Mouse (Mus musculus): Measurements from ENCODE around the gene Gtf2h2. TPM values are rescaled to one million over a fixed set of nuclear protein-coding genes. Genes with fewer than 3 reads are reported as not detected.
"Not testable (repeated sequence)": the region's sequence is repeated elsewhere in the genome, so short reads cannot be mapped to it uniquely, and the experiment has no call there.

The Gtf2h2 gene
- polyA plus RNA-seq (2017; shearing (Covaris generic)), result 10 to 100 TPM; 52.7 to 53.1 TPM

GRCm38 (mm10) chr13:100492061-100492787, at the start of gene Gtf2h2:
Gene Gtf2h2 (minus strand): TSS chr13:100492579.
- ATAC-seq, result peak; percentile 79

GRCm38 (mm10) chr13:100536149-100536548, 43.8 kb upstream of the Gtf2h2 start:
- no peak for ATAC-seq

DNA sequence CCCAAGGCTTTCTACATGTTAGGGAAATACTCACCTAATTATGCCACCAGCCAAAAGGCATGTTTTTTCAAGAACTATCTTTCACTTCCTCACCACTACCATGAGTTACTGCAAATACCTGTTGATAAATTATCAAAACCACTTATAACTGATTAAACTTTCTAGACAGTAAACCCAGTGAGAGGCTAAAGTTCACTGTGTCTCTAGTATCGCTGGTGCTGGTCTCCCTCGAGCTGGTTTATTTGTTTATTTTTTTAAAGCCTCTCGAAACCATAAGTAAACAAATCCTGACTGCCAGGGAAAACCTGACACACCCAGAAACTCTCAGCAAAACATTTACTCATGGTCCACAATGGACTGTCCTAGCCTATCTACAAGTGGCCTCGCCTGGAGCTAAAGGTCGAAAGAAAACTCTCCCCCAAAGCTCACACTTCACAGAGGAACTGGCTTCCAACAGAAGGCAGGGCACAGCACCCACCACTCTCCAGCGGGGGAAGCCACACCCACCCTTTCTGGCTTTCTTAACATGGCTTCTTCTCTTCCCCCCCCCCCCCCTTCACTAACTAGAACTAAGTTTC, 40.5 kb upstream of the Gtf2h2 start:
- ATAC-seq, result no peak

DNA sequence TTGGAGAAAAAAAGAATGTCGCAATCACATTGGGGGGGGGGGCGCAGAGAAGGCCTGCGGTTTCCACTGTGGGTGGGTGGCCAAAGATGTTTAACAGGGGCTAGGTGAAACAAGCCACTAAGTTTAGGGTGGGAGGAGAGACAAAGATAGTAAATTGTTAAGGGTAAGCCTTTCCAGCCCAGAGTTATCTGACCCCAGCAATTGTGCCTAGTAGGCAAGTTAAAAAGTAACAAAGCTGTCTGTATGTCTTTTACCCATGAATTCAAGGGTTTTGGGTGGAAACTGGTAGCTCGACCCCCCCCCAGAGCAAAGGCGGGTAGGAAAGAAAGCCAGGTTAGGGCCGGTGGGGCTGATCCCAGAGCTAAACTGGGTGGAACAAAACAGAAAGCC, 34.3 kb upstream of the Gtf2h2 start:
- ATAC-seq, result no peak

DNA sequence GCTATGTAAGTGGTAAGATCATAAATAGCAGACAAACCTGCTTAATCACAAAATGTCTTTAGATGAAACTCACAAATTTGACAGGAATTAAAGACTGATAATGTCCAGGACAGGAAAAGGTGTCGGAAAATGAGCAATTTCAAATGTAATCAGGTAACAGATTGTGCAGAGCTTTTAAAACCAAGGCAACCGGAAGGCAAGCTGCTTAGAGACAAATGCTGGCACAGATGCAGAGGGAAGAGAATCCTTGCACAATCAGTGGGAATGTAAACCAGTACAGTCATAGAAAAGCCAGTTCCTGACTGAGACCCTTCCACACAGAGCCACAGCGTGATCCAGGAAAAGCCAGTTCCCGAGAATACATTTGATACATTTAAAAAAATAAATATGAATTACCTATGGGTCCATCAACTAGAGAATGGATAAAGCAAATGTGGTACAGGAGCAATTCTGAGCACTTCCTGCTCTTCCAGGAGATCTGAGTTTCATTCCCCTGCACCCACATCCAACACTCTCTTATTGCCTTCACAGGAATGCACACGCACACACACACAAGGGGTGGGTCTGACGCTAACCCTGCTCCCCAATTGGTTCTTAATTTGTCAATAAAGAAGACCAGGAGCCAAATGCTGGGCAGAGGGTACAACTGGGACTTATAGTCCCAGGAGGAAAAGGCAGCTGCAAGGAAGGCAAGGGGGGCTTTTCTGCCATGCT, 33.7 kb upstream of the Gtf2h2 start:
- no peak for ATAC-seq

- ATAC-seq, result no peak
These were observed 32.5 kb upstream of the Gtf2h2 start for GRCm38 (mm10) chr13:100524896-100525295.

DNA sequence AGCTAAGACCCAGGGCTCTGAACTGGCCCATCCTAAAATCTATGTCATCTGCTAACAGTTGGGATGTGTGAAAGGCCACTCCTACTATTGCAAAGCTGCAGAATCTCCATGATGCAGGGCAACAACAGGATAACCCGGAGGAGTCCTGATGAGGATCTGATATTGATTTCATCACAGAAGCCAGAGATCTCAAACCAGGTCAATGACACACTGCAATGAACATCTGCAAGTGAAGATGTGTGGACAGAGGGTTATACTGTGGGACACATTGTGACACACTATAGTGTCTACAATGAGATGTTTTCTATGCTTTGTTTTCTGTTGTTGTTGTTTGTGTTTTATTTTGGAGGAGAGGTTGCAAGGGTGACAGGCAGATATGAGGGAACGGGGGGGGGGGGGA, 31.3 kb upstream of the Gtf2h2 start:
- no peak for ATAC-seq

GRCm38 (mm10) chr13:100521724-100522591, 29.6 kb upstream of the Gtf2h2 start:
- ATAC-seq, result no peak

DNA sequence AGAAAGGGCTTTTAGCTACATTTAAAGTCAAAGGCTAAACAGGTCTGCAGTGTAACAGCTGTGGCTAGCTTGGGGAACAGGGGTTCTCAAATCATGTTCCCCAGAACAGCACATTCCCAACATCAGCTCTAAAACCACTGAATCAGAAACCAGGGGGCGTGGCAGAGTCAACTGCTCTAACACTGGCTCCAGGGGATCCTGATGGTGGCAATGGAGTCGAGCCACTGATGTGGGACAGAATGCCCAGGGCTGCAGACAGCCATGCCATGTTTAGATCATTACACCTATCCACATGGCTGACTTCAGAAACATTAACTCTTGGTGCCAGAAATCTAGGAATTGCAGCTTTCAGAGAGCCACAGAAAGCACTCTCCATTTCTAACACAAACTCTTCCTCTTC, 26.8 kb upstream of the Gtf2h2 start:
- no peak for ATAC-seq

DNA sequence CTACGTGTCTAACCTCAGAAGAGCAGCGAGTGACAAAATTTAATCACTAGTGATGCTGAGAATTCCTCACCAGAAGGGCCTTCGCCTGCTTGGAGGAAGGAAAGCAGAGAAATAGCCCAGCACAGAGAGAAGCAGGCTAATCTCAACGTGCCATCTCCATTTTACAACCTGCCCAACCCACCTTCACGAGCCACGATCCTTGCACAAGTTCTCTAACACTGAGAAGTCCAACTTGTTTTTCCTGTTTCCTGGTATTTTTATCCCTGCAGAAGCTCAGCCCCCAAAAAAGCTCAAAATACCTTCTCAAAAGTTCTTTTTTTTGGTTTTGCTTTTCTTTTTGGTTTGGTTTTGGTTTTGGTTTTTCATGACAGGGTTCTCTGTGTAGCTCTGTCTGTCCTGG, 25.8 kb upstream of the Gtf2h2 start:
- no peak for ATAC-seq

- no peak for ATAC-seq
These were observed 25.3 kb upstream of the Gtf2h2 start for GRCm38 (mm10) chr13:100517652-100518153.

DNA sequence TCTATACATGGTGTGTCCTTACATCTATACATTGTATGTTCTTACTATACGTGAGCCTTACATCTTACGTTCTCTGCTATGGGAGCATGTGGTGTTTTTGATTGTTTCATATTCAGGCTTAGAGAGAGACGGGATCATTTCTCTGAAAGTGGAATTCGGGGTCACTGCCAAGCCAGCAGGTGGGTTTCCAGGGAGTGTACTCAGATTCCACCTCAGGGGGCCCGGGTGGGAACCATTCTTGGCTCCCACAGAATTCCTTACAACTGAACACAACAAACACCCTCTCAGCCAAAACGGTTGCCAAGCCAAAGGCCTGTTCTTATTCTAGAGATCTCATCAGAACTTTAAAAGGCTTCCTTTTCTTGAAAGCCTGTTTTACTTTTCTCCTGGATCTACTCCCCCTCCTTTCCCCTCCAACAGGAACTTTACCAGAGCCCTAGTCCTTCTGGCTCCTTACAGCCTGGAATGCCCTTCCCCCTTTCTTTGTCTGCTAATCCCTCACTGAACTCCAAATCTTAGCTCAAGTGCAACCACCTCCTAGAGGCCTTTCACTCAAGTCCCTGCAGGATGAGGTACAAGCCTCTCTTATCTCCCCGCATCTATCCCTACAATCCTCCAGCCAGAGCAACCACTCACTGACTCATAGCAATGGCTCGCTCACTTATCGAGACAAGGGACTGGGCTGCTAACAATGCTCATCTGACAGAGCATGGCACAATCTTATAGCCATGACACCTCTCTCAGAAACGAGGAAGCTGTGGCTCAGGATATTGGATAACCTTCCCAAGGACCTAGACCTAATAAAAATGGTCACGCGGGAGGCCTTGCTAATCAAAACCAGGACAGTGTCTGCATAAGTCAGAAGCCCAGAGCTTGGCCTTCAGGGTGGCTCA, 24.1 kb upstream of the Gtf2h2 start:
- no peak for ATAC-seq

- ATAC-seq, result no peak
These were observed 20.4 kb upstream of the Gtf2h2 start for GRCm38 (mm10) chr13:100512792-100513191.

- no peak for ATAC-seq
These were observed 19.5 kb upstream of the Gtf2h2 start for GRCm38 (mm10) chr13:100511860-100512364.

DNA sequence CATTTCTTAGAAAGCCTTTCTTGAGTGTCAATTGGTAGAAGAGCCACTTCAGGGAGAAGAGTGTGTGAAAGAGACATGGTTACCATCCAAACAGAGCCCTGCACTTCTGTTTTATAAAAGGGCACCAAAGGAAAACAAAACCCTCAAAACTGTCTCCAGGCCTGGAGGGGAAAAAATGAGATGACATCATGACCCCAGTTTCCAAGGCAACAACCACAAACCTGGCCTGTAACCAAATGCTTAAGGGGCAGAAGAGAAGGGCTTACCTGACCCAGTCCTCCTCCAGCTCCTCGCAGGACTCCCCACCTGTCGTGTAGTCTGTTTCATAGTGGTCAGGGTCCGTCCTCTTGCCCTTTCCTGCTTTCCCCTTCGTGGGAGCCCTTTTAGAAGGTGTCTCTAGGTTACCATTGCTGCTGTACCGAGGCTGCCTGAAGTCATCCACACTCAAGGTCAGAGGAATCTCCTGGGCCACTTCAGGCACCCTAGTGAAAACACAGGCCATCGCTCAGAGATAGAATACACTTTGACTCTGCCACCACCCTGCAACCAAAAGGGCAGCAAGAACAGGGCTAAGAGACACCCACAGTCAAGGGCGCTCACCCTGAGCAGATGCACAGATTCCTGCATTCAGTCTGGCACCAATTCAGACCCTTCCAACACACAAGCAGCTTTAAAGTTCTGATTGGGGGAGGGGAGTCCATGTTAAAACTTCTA, 18.9 kb upstream of the Gtf2h2 start:
- no peak for ATAC-seq

- ATAC-seq, result not testable (repeated sequence)
These were observed 7.2 kb upstream of the Gtf2h2 start for GRCm38 (mm10) chr13:100499625-100500024.

GRCm38 (mm10) chr13:100495337-100495736, 3.0 kb upstream of the Gtf2h2 start:
- ATAC-seq, result no peak

DNA sequence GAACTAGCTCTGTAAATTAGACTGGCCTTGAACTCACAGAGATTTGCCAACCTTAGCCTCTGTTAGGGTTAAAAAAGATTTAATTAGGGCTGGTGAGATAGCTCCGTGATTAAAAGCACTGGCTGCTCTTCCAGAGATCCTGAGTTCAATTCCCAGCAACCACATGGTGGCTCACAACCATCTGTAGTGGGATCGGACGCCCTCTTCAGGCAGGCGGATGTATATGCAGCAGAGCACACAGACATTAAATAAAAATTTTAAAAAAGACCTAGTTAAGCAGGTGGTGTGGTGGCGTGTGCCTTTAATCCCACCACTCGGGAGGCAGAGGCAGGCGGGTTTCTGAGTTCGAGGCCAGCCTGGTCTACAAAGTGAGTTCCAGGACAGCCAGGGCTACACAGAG, 2.0 kb upstream of the Gtf2h2 start:
- not testable (repeated sequence) for ATAC-seq

DNA sequence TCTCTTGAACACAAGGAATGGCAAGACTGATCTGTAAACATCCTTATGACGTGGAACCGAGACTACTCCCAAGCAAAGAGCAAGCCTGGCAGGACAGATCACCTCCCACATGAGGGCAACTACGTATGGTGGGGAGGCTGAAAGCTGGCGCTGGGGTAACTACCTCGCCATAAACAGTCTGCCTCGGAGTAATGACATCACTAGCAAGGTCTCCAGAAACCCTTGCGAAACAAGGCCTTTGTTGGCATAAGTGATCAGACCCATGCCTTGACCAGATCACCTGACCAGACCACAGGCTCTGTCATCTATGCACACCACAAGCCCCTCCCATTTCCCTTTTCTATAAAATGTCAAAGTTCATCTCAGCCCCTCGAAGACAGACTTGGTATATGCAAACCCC, 934 bp upstream of the Gtf2h2 start:
- no peak for ATAC-seq

- no peak for ATAC-seq
These were observed 756 bp downstream of the Gtf2h2 start for GRCm38 (mm10) chr13:100491623-100492022.

DNA sequence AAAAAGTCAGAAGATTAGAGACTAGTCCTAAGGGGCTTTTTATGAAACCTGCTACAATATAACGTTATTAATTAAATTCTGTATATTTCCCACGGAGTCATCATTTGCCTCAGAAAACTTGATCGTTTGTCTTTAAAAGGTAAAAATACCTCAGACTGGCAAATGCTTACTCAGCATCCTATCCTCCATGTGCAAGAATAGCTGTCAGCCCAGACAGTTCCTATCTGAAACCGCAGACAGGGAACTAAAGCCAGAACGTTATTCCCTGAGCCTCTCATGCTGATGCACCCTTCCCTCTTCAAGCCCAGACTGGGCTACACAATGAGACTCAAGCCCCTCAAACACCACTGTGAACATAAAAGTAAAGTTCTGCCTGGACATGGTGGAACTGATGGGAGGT, 2.0 kb downstream of the Gtf2h2 start:
- no peak for ATAC-seq
